8 mouse cellular contexts compared by ENCODE assay signal in the genomic region with DNA sequence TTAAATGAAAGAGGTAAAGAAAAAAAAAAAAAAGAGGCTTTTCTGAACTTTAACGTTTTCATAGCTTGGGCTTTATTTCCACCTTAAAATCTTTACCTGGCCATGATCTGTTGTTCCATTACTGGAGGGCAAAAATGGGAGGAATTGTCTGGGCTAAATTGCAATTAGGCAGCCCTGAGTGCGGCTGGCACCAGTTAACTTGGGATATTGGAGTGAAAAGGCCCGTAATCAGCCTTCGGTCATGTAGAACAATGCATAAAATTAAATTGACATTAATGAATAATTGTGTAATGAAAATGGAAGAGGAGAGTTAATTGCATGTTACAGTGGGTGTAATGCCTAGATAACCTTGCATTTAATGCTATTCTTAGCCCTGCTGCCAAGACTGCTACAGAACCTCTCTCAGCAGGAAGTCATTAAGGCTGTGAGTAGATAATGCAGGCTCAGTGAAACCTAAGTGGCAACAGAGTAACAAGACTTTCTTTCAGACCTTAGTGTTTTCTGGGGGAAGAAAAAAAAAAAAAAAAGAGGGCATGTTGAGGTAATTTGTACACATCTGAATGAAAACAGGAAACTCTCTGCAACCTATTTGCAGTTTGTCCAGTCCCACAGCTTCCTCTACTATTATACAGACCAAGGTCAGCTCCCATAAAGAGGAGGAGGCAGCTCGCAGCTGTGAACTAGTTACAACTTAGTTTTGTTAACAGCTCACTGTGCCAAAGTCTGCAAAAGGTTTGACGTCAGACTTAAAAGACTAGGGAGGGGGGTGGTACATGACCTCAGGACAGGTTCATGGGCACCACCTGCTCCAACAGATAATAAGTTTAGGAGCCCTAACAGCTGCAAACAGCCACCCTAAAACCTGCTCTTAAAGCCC.
DNase-seq lines count a peak whose midpoint lies in the region; TF ChIP-seq lines count a peak whose summit lies in the region.

No protein-coding gene starts in this region.

- no peaks in the 10 kb centered on the region for H3K36me3 ChIP-seq in kidney, adult 2 months (ENCODE audit: control insufficient read depth, insufficient read depth, low read length)
- H3K36me3 ChIP-seq in myocyte (ENCODE audit: control insufficient read depth, insufficient read depth) = no peaks in the 10 kb centered on the region

- no peak overlapping the region for H3K4me3 ChIP-seq in kidney, adult 2 months (ENCODE audit: insufficient read depth, low read depth, low read length)
- no peak overlapping the region for H3K4me3 ChIP-seq in myocyte

- TF ChIP-seq CTCF in kidney, adult 2 months (conservative IDR thresholded peaks at IDR 0.05; ENCODE audit: insufficient read depth, insufficient read length, low read depth, low read length) = no peak

- H3K27ac ChIP-seq in kidney, adult 2 months (ENCODE audit: insufficient read depth, low read depth, low read length) = no peak overlapping the region

- H3K4me1 ChIP-seq in kidney, adult 2 months (ENCODE audit: control insufficient read depth, insufficient read depth, low read length) = no peaks in the 10 kb centered on the region

- H3K4me2 ChIP-seq in myocyte (ENCODE audit: low read depth) = no peak overlapping the region

- H3K27me3 ChIP-seq in kidney, adult 2 months (replicated peaks; ENCODE audit: control insufficient read depth, insufficient read depth, low read length) = no peaks in the 10 kb centered on the region
- no peaks in the 10 kb centered on the region for H3K27me3 ChIP-seq in myocyte (ENCODE audit: control insufficient read depth, insufficient read depth, insufficient read length)

- peak; percentile 1 for DNase-seq in kidney, adult 2 months
- DNase-seq in kidney, adult 8-10 months = no peak
- DNase-seq in brain, embryonic 18.5 days (ENCODE audit: low read depth, low spot score) = peak; percentile 32
- peak; percentile 11 for DNase-seq in heart, postnatal 4 days
- DNase-seq in gastrocnemius, postnatal 36 days = no peak
- DNase-seq in spleen, adult 18-20 months = no peak
- DNase-seq in adrenal gland, adult (ENCODE audit: inconsistent age in 2 of 2, low spot score in 1 of 2) = no peak

- WGBS in kidney, adult 2 months = 37% methylated on average over 6 of the region's 6 CpGs

- H3ac ChIP-seq in myocyte (ENCODE audit: control insufficient read depth, insufficient read length) = no peak overlapping the region

- TF ChIP-seq POLR2A in kidney, adult 2 months (IDR thresholded peaks at IDR 0.05; ENCODE audit: low read depth, low read length) = no peak
- no peak for TF ChIP-seq POLR2A in myocyte (IDR thresholded peaks at IDR 0.05; ENCODE audit: insufficient read length, low read depth)

- intact Hi-C loops in gastrocnemius, postnatal 36 days (cut with DNase I) = no loop called here

- no peaks in the 10 kb centered on the region for H3K79me2 ChIP-seq in myocyte (ENCODE audit: control insufficient read depth, insufficient read depth)

TF ChIP-seq in myocyte, 11 proteins besides CTCF, POLR2A, EP300 and RAD21:
- TF ChIP-seq USF1 (IDR thresholded peaks at IDR 0.05; ENCODE audit: low read depth) = no peak
- peak in 2 of 3 experiments; percentile 38 to 58 for TF ChIP-seq MYOD1 (IDR thresholded peaks at IDR 0.05; ENCODE audit: control insufficient read depth in 1 of 3, insufficient read length in 2 of 3, low read depth in 2 of 3)
TF ChIP-seq in myocyte: peak in this region for 1.

Comparison
In these comparisons a context has a peak if more than half of its experiments do, and no peak if none do; other contexts are left out.
1. DNase-seq: peak in kidney, adult 2 months (single experiment), brain, embryonic 18.5 days (single experiment) and heart, postnatal 4 days (single experiment); none in kidney, adult 8-10 months (0 of 2), gastrocnemius, postnatal 36 days (0 of 2), spleen, adult 18-20 months (0 of 2) and adrenal gland, adult (0 of 2).